Mouse (Mus musculus) mouse embryonic stem cell (cell line): ENCODE measurements at regions not wholly inside any gene's neighbourhood (a gene's known extent, or its start where the extent isn't known, plus 50 kb on each side); places are given as distances from the start of the nearest gene placed in this dataset.

Experiments
- in situ Hi-C, 2 experiments: fragments of 300-500 bp; cut with MboI; formaldehyde crosslinking; loops; 1 replicate in 1 of 2; 3 replicates in 1 of 2; pipeline ENCODE4 v1.14.3; 2019 to 2020; ENCODE audit warnings: low sequenced_read_pairs in 2 of 2, low pct_unique_long_range_greater_than_20kb in 1 of 2, mixed read lengths in 1 of 2; ENCODE audit not compliant: unreplicated experiment in 1 of 2

- in situ Hi-C loops: no loop called here
Observed at GRCm38 (mm10) chr16:73470535-73470934, 941.1 kb downstream of the Robo2 start.

DNA sequence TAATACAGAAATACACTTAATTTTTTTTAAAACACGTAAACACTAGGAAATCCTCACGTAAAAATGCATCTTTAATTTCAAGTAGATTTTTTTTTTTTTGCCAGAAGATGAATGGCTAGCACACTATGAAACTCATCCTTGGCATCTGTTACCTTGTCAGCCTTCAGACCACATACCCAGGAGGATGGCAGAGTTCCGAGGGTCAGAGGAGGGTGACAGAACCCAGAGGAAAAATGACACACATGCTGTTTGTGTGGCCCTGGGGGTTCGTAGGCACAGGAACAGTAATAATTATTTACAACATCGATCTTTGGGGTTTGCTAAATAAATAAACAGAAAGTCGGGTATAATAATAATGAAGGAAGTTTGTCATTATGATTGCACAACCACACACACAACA lies 945.3 kb downstream of the Robo2 start:
- in situ Hi-C loops: no loop called here

- in situ Hi-C loops: no loop called here
Observed at GRCm38 (mm10) chr16:73462516-73462915, 949.1 kb downstream of the Robo2 start.

DNA sequence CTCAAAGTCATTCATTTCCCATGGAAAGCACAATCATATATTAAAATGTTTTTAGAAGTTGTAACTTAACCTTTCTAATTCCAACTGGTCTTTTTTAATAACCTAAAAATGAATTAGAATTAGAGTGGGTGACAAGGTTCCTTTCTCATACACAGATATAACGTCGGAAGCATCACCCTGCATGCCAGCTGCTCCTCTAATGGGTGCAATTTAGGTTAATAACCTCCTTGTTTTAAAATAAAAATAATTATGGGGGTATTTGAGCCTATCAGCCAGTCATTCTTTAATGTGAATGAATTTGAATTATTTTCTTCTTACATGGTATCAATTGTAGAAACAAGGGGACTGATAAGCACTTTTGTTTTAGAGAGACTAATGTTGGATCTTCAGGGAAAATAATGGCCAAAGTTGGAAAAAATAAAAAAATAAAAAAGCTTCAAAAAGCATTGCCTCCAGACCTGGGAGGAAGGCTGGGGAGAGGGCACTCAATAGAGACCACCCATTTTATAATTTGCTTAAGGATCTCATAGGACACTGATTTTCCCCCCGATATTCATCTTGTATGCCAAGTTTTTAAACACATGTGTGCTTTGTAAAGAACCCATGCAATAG lies 960.9 kb downstream of the Robo2 start:
- in situ Hi-C loops: no loop called here

GRCm38 (mm10) chr16:73449836-73450235 lies 961.8 kb downstream of the Robo2 start:
- in situ Hi-C loops: no loop called here

GRCm38 (mm10) chr16:73435726-73436125 lies 975.9 kb downstream of the Robo2 start:
- in situ Hi-C loops: no loop called here

DNA sequence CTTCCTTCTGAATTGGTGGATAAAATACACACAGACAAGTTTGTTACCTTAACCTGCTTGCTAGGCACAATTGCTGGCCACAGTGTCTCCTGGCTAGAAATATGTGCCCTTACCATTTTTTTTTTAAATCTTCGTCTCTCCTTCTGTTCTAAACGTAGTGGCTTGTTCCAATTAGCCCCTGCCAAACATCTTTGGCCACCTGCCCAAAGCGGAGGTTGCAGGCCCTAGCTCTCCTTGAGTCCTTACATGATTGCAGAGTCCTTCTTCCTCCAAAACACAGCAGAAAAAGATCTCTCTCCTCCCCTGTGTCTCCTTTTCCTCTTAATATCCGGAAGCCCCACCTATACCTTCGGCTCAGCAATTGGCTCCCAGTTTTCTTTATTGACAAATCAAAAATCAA lies 986.8 kb downstream of the Robo2 start:
- in situ Hi-C loops: no loop called here

GRCm38 (mm10) chr16:73424311-73424710 lies 987.3 kb downstream of the Robo2 start:
- in situ Hi-C loops: no loop called here

GRCm38 (mm10) chr16:73404509-73404908 lies 1007.1 kb downstream of the Robo2 start:
- in situ Hi-C loops: no loop called here

- in situ Hi-C loops: no loop called here
Observed at GRCm38 (mm10) chr16:73404099-73404498, 1007.5 kb downstream of the Robo2 start.

DNA sequence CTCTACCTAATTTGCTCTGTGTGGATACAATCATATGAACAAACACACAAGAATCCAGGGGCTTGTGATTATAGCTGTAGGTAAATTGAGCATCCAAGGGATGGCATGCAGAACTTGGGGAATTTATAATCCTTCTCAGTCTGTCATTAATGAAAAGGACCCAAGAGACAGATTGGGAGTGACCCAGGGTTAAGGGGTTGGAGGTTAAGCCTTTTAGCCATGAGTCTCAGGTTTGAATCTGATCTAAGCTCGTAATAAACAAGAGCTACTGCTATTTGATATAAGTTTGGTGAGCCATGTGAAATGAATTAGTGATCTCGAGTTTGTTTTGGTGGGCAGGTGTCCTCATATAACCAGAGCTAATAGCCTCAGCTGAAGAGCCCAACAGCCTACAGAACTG lies 1032.6 kb downstream of the Robo2 start:
- in situ Hi-C loops: no loop called here

DNA sequence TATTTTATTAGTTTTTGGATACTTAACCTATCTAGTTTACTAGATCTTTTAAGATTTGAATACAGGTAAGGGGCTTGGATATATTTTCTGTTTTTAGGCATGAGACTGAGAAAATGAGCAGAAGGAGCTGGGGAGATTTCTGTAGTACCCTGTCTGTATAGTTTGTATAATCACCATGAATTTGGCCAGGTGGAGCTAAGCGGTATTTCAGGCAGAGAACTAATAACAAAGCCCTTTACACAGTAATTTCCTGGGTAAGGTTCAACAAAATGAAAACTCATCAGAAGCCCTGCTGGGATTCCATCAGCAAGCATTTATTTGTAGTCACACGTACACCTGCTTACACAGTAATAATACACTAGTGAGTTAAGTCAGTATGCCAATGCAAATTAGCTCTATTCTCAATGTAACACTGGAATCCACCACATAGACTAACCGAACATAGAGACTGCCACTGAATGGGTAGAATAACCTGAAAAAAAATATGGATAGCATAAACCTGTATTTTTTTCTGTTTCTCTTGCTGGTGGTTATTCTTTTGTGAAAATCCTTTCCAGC lies 1036.9 kb downstream of the Robo2 start:
- in situ Hi-C loops: no loop called here

GRCm38 (mm10) chr16:73368607-73369233 lies 1042.9 kb downstream of the Robo2 start:
- in situ Hi-C loops: no loop called here

DNA sequence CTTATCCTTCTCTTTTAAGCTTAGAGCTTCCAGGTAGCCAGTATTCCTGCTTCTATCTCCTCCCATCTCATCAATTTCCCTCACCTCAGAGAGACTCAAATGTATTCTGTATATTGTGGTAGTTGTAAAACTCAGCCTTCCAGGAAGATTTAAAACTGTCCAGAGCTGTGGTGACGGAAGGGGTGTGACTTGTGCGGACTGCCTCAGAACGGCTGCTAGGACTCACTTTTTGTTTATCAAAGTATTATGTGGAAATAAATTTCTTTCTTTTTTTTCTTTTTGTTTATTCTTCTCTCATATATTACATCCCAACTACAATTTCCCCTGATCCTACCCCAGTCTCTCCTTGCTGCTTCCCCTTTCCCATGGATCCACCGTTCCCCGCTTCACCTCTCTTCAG lies 1043.7 kb downstream of the Robo2 start:
- in situ Hi-C loops: no loop called here

DNA sequence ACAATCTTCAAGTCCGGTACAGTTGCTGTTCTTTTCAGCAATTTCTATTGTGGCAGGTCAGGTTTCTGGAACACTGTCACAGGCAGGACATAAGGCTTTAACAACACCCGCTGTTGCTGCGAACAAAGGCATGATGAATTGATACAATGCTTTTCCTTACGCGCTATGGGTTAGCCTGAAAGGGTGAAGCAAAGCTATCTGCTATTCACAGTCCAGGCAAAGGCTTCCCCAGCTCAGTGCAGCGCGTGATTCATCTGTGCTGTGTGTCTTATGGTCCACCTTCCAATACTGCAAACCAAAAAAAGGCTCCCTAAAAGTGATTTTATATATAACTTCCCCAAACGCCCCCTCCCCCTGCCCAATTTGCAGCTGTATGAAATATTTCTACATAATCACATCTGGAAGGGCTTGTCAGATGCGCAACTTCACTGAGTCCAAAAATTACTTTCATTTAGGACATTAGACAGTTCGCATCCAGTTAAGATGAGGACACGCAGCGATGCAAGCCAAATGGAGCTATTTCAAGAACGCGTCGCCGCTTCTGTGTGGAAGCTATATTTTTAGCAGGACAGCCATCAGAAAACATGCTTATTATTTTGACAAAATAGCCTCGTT lies 1044.3 kb downstream of the Robo2 start:
- in situ Hi-C loops: no loop called here

DNA sequence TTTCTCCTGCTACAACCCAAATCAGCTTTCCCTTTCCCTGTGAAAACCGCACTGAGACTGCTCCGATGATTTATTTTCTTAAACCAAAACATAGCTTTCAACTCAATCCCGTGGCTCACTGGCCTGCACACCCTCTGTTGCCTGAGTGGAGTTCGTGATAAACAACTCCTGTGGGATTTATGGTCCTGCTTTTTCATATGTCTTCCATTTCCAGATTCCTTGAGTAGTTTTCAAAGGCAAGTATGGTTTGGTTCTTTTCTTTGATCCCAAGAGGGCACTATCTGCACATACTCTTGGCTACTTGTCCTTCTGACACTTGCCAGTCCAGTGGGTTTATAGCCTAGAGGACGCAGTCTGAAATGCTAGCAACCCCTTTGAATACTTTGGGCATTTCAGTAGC lies 1042.6 kb downstream of the Robo1 start:
- in situ Hi-C loops: no loop called here

GRCm38 (mm10) chr16:73343941-73344340 lies 1035.8 kb downstream of the Robo1 start:
- in situ Hi-C loops: no loop called here

DNA sequence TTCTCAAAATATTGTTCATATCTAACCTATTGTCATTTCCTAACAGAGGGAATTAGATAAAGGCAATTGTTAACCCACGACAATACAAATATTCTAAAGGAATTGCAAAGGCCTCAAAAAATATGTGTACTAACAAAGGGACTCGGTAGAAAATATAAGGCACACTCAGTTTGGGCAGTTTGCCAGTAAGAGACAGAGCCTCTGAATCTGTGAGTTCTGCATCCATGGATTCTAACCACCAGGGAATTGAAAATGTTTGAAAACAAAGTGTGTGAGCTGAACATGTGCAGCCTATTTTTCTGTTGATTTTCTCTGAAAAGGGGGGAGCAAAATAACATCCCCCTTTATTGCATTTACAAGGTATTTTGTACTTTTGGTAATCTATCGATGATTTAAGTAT lies 1035.4 kb downstream of the Robo1 start:
- in situ Hi-C loops: no loop called here

DNA sequence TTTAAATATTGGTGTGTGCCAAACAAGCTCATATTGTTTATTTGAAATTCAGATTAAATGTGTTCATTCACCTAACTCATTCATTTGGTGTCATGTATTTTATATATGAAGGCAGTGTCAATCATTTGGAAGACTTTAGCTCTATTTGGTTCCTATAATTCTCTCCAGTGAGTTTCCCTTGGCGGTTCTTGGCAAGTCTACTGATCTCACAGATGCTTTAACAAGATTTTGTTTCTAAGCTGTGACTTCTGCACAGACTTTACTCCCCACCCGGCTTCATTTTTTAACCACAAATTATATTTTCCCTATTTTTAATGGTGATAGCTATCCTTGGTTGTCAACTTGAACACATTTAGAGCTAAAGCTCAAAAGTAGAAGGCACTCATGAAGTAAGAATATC lies 1009.5 kb downstream of the Robo1 start:
- in situ Hi-C loops: no loop called here

DNA sequence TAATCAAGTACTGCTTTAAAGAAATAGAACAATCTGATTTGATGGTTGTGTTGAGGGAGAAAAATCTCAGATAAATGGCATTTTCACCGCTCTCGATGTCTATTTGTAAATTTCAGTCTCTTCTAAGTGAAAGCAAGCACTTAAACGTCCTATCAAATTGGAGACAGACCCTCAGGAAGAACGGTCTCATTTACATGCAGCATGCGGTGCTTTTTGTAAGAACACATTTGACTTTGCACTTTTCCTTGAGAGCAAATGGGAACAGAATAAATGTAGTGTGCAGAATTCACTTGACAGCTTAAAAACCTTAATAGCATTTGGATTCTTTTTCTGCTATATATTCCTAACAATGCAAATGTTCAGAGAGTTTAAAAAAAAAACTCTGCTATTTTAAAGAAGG lies 1002.0 kb downstream of the Robo1 start:
- in situ Hi-C loops: no loop called here
